Mouse (Mus musculus) hindbrain, embryonic 14.5 days (tissue): ENCODE results near the gene Msmp. TPM values are rescaled to one million over a fixed set of nuclear protein-coding genes. Genes with fewer than 3 reads are reported as not detected.

Experiments
- ATAC-seq: fragments of 200-750 bp; cut with Nextera tagmentation; 2 replicates; pipeline ENCODE4 v1.8.0; 2017; ENCODE audit warnings: moderate number of reproducible peaks, mild to moderate bottlenecking, moderate TSS enrichment, moderate library complexity; ENCODE audit not compliant: low FRiP score
- DNase-seq: peaks from one replicate; pipeline ENCODE4 v3.0.0-alpha.2; 2015; ENCODE audit warnings: low spot score
- H3K27ac ChIP-seq: fragments of 300-500 bp; sonication (generic); 2 replicates; pipeline ENCODE4 v1.5.1; 2014; ENCODE audit warnings: mild to moderate bottlenecking, moderate library complexity
- H3K27me3 ChIP-seq: fragments of 300-500 bp; sonication (generic); 2 replicates; pipeline ENCODE4 v1.6.1; 2014; ENCODE audit warnings: mild to moderate bottlenecking, low read length, mixed read lengths; ENCODE audit not compliant: control insufficient read depth, insufficient read depth
- H3K36me3 ChIP-seq: fragments of 300-500 bp; sonication (generic); replicated peaks from 2 replicates; pipeline ENCODE4 v1.6.1; 2014; ENCODE audit not compliant: control insufficient read depth, insufficient read depth
- H3K4me1 ChIP-seq: fragments of 300-500 bp; sonication (generic); replicated peaks from 2 replicates; pipeline ENCODE4 v1.6.1; 2014; ENCODE audit warnings: antibody characterized with exemption, low read length, mixed read lengths; ENCODE audit not compliant: control insufficient read depth, insufficient read depth
- H3K4me2 ChIP-seq: fragments of 300-500 bp; sonication (generic); replicated peaks from 2 replicates; pipeline ENCODE4 v1.6.1; 2014; ENCODE audit warnings: mild to moderate bottlenecking, moderate library complexity
- H3K4me3 ChIP-seq: fragments of 300-500 bp; sonication (generic); replicated peaks from 2 replicates; pipeline ENCODE4 v1.5.1; 2014; ENCODE audit warnings: mild to moderate bottlenecking, low read length
- H3K9ac ChIP-seq: fragments of 300-500 bp; sonication (generic); 2 replicates; pipeline ENCODE4 v1.6.1; 2014
- H3K9me3 ChIP-seq: fragments of 300-500 bp; sonication (generic); 2 replicates; pipeline ENCODE4 v1.6.1; 2016; ENCODE audit warnings: low read length; ENCODE audit not compliant: control insufficient read depth
- WGBS: fragments of 180-500 bp; shearing (Covaris S2); extraction: QIAGEN DNeasy Blood & Tissue Kit; methylation state at CpG from one replicate; pipeline ENCODE4 v1.1.7; 2014; 5-methylcytosine and 5-hydroxymethylcytosine counted together
- microRNA-seq: library from miRNA; unstranded; fragments of <30 nt; microRNA quantifications from one replicate; pipeline ENCODE4, GENCODE M21; 2016
- polyA plus RNA-seq: library from polyadenylated mRNA; unstranded; fragments of >200 nt; fragmentation: Nextera tagmentation; extraction: Ambion mirVana; gene quantifications from 2 replicates; pipeline ENCODE4 v1.2.1, GENCODE M21; 2014

Gene Msmp
- polyA plus RNA-seq, 1 experiment from 2014 or later = 1.0 TPM

- 92% methylated on average over 12 of the region's 12 CpGs for WGBS
- peaks cover 100% of the 10 kb centered on the region for H3K36me3 ChIP-seq
- no peak for ATAC-seq
- no peak for DNase-seq
- no peak overlapping the region for H3K9ac ChIP-seq
- no peak overlapping the region for H3K4me2 ChIP-seq
- no peak overlapping the region for H3K4me3 ChIP-seq
- no peak overlapping the region for H3K27ac ChIP-seq
- no peaks in the 10 kb centered on the region for H3K9me3 ChIP-seq
- H3K27me3 ChIP-seq = no peaks in the 10 kb centered on the region
- H3K4me1 ChIP-seq = no peaks in the 10 kb centered on the region
Observed at GRCm38 (mm10) chr4:43546375-43547047, 37.8 kb downstream of the Msmp start.

- no peak overlapping the region for H3K4me2 ChIP-seq
- H3K27ac ChIP-seq = no peak overlapping the region
- H3K4me1 ChIP-seq = no peaks in the 10 kb centered on the region
- H3K9ac ChIP-seq = no peak overlapping the region
- DNase-seq = no peak
- 93% methylated on average over 3 of the region's 3 CpGs for WGBS
- H3K9me3 ChIP-seq = no peaks in the 10 kb centered on the region
- H3K27me3 ChIP-seq = no peaks in the 10 kb centered on the region
- no peak for ATAC-seq
- peaks cover 100% of the 10 kb centered on the region for H3K36me3 ChIP-seq
- no peak overlapping the region for H3K4me3 ChIP-seq
Observed at GRCm38 (mm10) chr4:43542044-43542443, 42.2 kb downstream of the Msmp start.

GRCm38 (mm10) chr4:43536031-43536430, 48.3 kb downstream of the Msmp start:
- Histone ChIP-seq H3K27ac (no peak overlapping the region), H3K36me3 (peaks cover 99% of the 10 kb centered on the region), H3K4me3 (no peak overlapping the region), H3K4me1 (no peaks in the 10 kb centered on the region), H3K9ac (no peak overlapping the region), H3K27me3 (no peaks in the 10 kb centered on the region), H3K9me3 (no peaks in the 10 kb centered on the region), H3K4me2 (no peak overlapping the region)
- no peak for ATAC-seq
- WGBS = 96% methylated on average over 9 of the region's 9 CpGs
- no peak for DNase-seq

- over 99% methylated on average over 8 of the region's 8 CpGs for WGBS
- no peak for DNase-seq
- Histone ChIP-seq H3K27ac (no peak overlapping the region), H3K27me3 (no peaks in the 10 kb centered on the region), H3K4me1 (no peaks in the 10 kb centered on the region), H3K36me3 (peaks cover 96% of the 10 kb centered on the region), H3K9ac (no peak overlapping the region), H3K4me3 (no peak overlapping the region), H3K9me3 (no peaks in the 10 kb centered on the region), H3K4me2 (no peak overlapping the region)
- ATAC-seq = no peak
Observed at GRCm38 (mm10) chr4:43535628-43536027, 48.7 kb downstream of the Msmp start.

- H3K36me3 ChIP-seq = peaks cover 72% of the 10 kb centered on the region
- H3K9ac ChIP-seq = no peak overlapping the region
- no peak for DNase-seq
- no peaks in the 10 kb centered on the region for H3K4me1 ChIP-seq
- no peak overlapping the region for H3K4me2 ChIP-seq
- no peak for ATAC-seq
- no peak overlapping the region for H3K27ac ChIP-seq
- H3K27me3 ChIP-seq = no peaks in the 10 kb centered on the region
- H3K9me3 ChIP-seq = no peaks in the 10 kb centered on the region
- no peak overlapping the region for H3K4me3 ChIP-seq
- 94% methylated on average over 9 of the region's 9 CpGs for WGBS
Observed at GRCm38 (mm10) chr4:43533270-43533669, 51.0 kb downstream of the Msmp start.

Small RNA genes lying within 50 kb of the gene (microRNA-seq; reads per million reads assigned to microRNA genes)
- gene Gm25262 = not detected

Other genes starting within 250 kb of the Msmp start
- 58.3 and 58.5 TPM in 2 replicates for gene Rusc2, start 202.5 kb downstream of the Msmp start, polyA plus RNA-seq
- gene Fam166b, start 155.4 kb downstream of the Msmp start, polyA plus RNA-seq = 1.6 and 2.2 TPM in 2 replicates
- 21.8 and 22.6 TPM in 2 replicates for gene Tesk1, start 142.6 kb downstream of the Msmp start, polyA plus RNA-seq
- gene Cd72, start 129.9 kb downstream of the Msmp start, polyA plus RNA-seq = 6.4 and 7.5 TPM in 2 replicates
- not detected in 2 replicates for gene Sit1, start 100.8 kb downstream of the Msmp start, polyA plus RNA-seq
- 80.3 and 92.0 TPM in 2 replicates for gene Ccdc107, start 91.6 kb downstream of the Msmp start, polyA plus RNA-seq
- gene Arhgef39, start 84.8 kb downstream of the Msmp start, polyA plus RNA-seq = 4.7 and 6.1 TPM in 2 replicates
- gene Car9, start 77.5 kb downstream of the Msmp start, polyA plus RNA-seq = 0.16 and 0.26 TPM in 2 replicates
- gene Tpm2, start 60.7 kb downstream of the Msmp start, polyA plus RNA-seq = 9.1 and 10.8 TPM in 2 replicates
- 80.0 and 82.3 TPM in 2 replicates for gene Creb3, start 22.2 kb downstream of the Msmp start, polyA plus RNA-seq
- gene Tln1, start 21.8 kb downstream of the Msmp start, polyA plus RNA-seq = 57.5 and 62.8 TPM in 2 replicates
- gene Rgp1, start 5.8 kb downstream of the Msmp start, polyA plus RNA-seq = 21.7 and 25.2 TPM in 2 replicates
- 44.5 and 49.7 TPM in 2 replicates for gene Gba2, start 5.6 kb downstream of the Msmp start, polyA plus RNA-seq
- 13.3 and 14.2 TPM in 2 replicates for gene Npr2, start 47.4 kb upstream of the Msmp start, polyA plus RNA-seq
- gene Spag8, start 69.1 kb upstream of the Msmp start, polyA plus RNA-seq = 5.5 and 9.3 TPM in 2 replicates
- gene Hint2, start 72.0 kb upstream of the Msmp start, polyA plus RNA-seq = 70.1 and 77.0 TPM in 2 replicates
- gene Tmem8b, start 84.5 kb upstream of the Msmp start, polyA plus RNA-seq = 8.7 and 10.5 TPM in 2 replicates
- gene Fam221b, start 84.7 kb upstream of the Msmp start, polyA plus RNA-seq = 1.9 and 2.2 TPM in 2 replicates
- not detected in 2 replicates for gene Olfr70, start 116.3 kb upstream of the Msmp start, polyA plus RNA-seq
- not detected in 2 replicates for gene Olfr71, start 125.8 kb upstream of the Msmp start, polyA plus RNA-seq
- 0.18 and 0.58 TPM in 2 replicates for gene Hrct1, start 142.7 kb upstream of the Msmp start, polyA plus RNA-seq
- gene Spaar, start 145.5 kb upstream of the Msmp start, polyA plus RNA-seq = 0.04 and 0.07 TPM in 2 replicates
- gene Olfr159, start 186.5 kb upstream of the Msmp start, polyA plus RNA-seq = not detected in 2 replicates
- not detected in 2 replicates for gene Olfr156, start 239.4 kb upstream of the Msmp start, polyA plus RNA-seq